Mouse (Mus musculus) heart, adult 9 months (tissue): ENCODE data around the gene Speer4d.
"Not testable (repeated sequence)": the region's sequence is repeated elsewhere in the genome, so short reads cannot be mapped to it uniquely, and the experiment has no call there.

Source experiments
- DNase-seq, 2 experiments: peaks; one replicate each; pipeline ENCODE4 v3.0.0; 2022; ENCODE audit warnings: low spot score in 2 of 2

Speer4d gene

GRCm38 (mm10) chr5:15663847-15664246, 45.0 kb downstream of the Speer4d start:
- not testable (repeated sequence) for DNase-seq

GRCm38 (mm10) chr5:15670789-15671188, 51.9 kb downstream of the Speer4d start:
- not testable (repeated sequence) for DNase-seq
